Mouse (Mus musculus) naive thymus-derived CD4-positive, alpha-beta T cell, adult 2 months (primary cell): ENCODE data around the gene Esyt1.

Experiments used
- DNase-seq: peaks from one replicate; pipeline ENCODE4 v3.0.0-alpha.2; 2011; ENCODE audit warnings: low read depth

Gene Esyt1

GRCm38 (mm10) chr10:128487861-128488712 is 37.6 kb downstream of the Esyt1 start:
- no peak for DNase-seq

GRCm38 (mm10) chr10:128486370-128486769 is 39.3 kb downstream of the Esyt1 start:
- DNase-seq: no peak

- no peak for DNase-seq
Observed at GRCm38 (mm10) chr10:128474366-128474765, 51.3 kb downstream of the Esyt1 start.

GRCm38 (mm10) chr10:128460270-128460630 is 65.4 kb downstream of the Esyt1 start:
- DNase-seq: no peak
